Mouse (Mus musculus) neutrophil, adult 59 days (primary cell): ENCODE measurements around the gene Zbtb14. TPM values are rescaled to one million over a fixed set of nuclear protein-coding genes. Genes with fewer than 3 reads are reported as not detected.

Experiments
- total RNA-seq, 2 experiments: library from RNA; stranded (reverse); gene quantifications; 1 replicate in 1 of 2; 2 replicates in 1 of 2; pipeline ENCODE4 v1.2.4; 2023

The Zbtb14 gene
- 10 to 100 TPM; 10.2 to 11.0 TPM for total RNA-seq

GRCm38 (mm10) chr17:69382511-69383100, at the start of gene Zbtb14:
Gene Zbtb14, plus strand, starts transcription at chr17:69383050.

DNA sequence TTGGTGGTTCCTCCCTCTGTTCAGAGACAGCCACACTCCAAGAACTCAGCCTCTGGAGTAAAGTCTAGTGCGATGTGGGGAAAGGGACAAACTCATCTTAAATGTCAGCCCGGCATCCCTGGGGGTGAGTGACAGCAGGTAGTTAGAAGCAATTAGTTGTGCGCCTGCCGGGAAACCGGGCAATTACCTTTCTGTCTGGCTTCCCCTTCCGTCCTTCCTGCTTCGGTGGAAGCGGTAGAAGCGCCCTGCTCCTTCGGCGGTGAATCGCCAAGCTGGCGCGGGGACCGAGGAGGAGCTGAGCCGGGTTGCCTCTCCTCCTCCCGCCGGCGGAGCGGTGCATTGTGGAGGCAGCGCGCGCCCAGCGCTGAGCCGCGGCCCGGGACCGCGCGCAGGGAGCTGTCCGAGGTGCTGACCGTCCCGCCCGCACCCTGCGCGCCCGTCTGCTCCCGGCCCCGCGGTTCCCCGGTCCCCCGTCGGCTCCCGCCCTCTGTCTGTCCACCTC, 56.2 kb downstream of the Zbtb14 start, which contains the start of gene Akain1:
Gene Akain1 (plus strand): TSS at position 337 of the 502 bp plus-strand sequence.

Other genes starting within 250 kb of the Zbtb14 start
- gene Akain1, start 56.3 kb downstream of the Zbtb14 start, total RNA-seq, result 1 to 10 TPM; 4.8 to 5.7 TPM